Mouse (Mus musculus): ENCODE measurements at regions not wholly inside any gene's neighbourhood (a gene's known extent, or its start where the extent isn't known, plus 50 kb on each side); places are given as distances from the start of the nearest gene placed in this dataset.

- DNase-seq, result no peak
Observed at GRCm38 (mm10) chr11:44046083-44046482, 145.1 kb upstream of the Adra1b start.

GRCm38 (mm10) chr11:44049253-44049976 is 148.4 kb upstream of the Adra1b start:
- no peak for DNase-seq

- no peak for DNase-seq
Observed at GRCm38 (mm10) chr11:44052481-44052880, 151.5 kb upstream of the Adra1b start.

GRCm38 (mm10) chr11:44062446-44062845 is 161.4 kb upstream of the Adra1b start:
- no peak for DNase-seq

- DNase-seq, result no peak
Observed at GRCm38 (mm10) chr11:44066176-44066575, 165.2 kb upstream of the Adra1b start.

GRCm38 (mm10) chr11:44083716-44084115 is 182.7 kb upstream of the Adra1b start:
- DNase-seq, result no peak

- no peak for DNase-seq
Observed at GRCm38 (mm10) chr11:44086951-44087350, 185.9 kb upstream of the Adra1b start.

- no peak for DNase-seq
Observed at GRCm38 (mm10) chr11:44089514-44089913, 188.5 kb upstream of the Adra1b start.

GRCm38 (mm10) chr11:44095280-44095679 is 194.3 kb upstream of the Adra1b start:
- no peak for DNase-seq

GRCm38 (mm10) chr11:44103188-44103840 is 202.3 kb upstream of the Adra1b start:
- DNase-seq, result no peak

GRCm38 (mm10) chr11:44103841-44104191 is 202.8 kb upstream of the Adra1b start:
- DNase-seq, result no peak

GRCm38 (mm10) chr11:44106231-44106630 is 205.2 kb upstream of the Adra1b start:
- DNase-seq, result no peak

GRCm38 (mm10) chr11:44111525-44111924 is 210.5 kb upstream of the Adra1b start:
- DNase-seq, result no peak

GRCm38 (mm10) chr11:44127088-44127487 is 226.1 kb upstream of the Adra1b start:
- DNase-seq, result no peak

- DNase-seq, result no peak
Observed at GRCm38 (mm10) chr11:44128481-44128880, 227.5 kb upstream of the Adra1b start.

GRCm38 (mm10) chr11:44133244-44133643 is 232.2 kb upstream of the Adra1b start:
- no peak for DNase-seq

- no peak for DNase-seq
Observed at GRCm38 (mm10) chr11:44136024-44136423, 235.0 kb upstream of the Adra1b start.

GRCm38 (mm10) chr11:44142996-44143395 is 242.0 kb upstream of the Adra1b start:
- DNase-seq, result no peak

- no peak for DNase-seq
Observed at GRCm38 (mm10) chr11:44144477-44144876, 243.5 kb upstream of the Adra1b start.

GRCm38 (mm10) chr11:44146419-44146818 is 245.4 kb upstream of the Adra1b start:
- no peak for DNase-seq

- DNase-seq, result no peak
Observed at GRCm38 (mm10) chr11:44153576-44153975, 246.3 kb upstream of the Il12b start.

GRCm38 (mm10) chr11:44155591-44155990 is 244.3 kb upstream of the Il12b start:
- DNase-seq, result no peak

GRCm38 (mm10) chr11:44156081-44156480 is 243.8 kb upstream of the Il12b start:
- no peak for DNase-seq

- DNase-seq, result no peak
Observed at GRCm38 (mm10) chr11:44156490-44157345, 243.1 kb upstream of the Il12b start.
